Mouse (Mus musculus) kidney, embryonic 16.5 days (tissue): Measurements from ENCODE around the gene Lmtk3. TPM values are rescaled to one million over a fixed set of nuclear protein-coding genes. Genes with fewer than 3 reads are reported as not detected.

Source experiments
- ATAC-seq: fragments of 200-750 bp; cut with Nextera tagmentation; 2 replicates; pipeline ENCODE4 v1.8.0; 2017; ENCODE audit warnings: moderate TSS enrichment; ENCODE audit not compliant: low FRiP score, low TSS enrichment
- H3K27ac ChIP-seq: fragments of 300-500 bp; sonication (generic); 2 replicates; pipeline ENCODE4 v1.5.1; 2014; ENCODE audit warnings: low read length
- H3K27me3 ChIP-seq: fragments of 300-500 bp; sonication (generic); 2 replicates; pipeline ENCODE4 v1.6.1; 2014; ENCODE audit warnings: low read length, control low read depth, mixed read lengths; ENCODE audit not compliant: insufficient read depth
- H3K36me3 ChIP-seq: fragments of 300-500 bp; sonication (generic); 2 replicates; pipeline ENCODE4 v1.6.1; 2014; ENCODE audit warnings: low read length, control low read depth, mixed read lengths; ENCODE audit not compliant: insufficient read depth
- H3K4me1 ChIP-seq: fragments of 300-500 bp; sonication (generic); 2 replicates; pipeline ENCODE4 v1.6.1; 2014; ENCODE audit warnings: low read length, control low read depth, mixed read lengths; ENCODE audit not compliant: insufficient read depth
- H3K4me2 ChIP-seq: fragments of 300-500 bp; sonication (generic); replicated peaks from 2 replicates; pipeline ENCODE4 v1.6.1; 2014; ENCODE audit warnings: low read depth, low read length
- H3K4me3 ChIP-seq: fragments of 300-500 bp; sonication (generic); 2 replicates; pipeline ENCODE4 v1.5.1; 2014; ENCODE audit warnings: mild to moderate bottlenecking, low read length
- H3K9ac ChIP-seq: fragments of 300-500 bp; sonication (generic); replicated peaks from 2 replicates; pipeline ENCODE4 v1.6.1; 2014; ENCODE audit warnings: low read length
- H3K9me3 ChIP-seq: fragments of 300-500 bp; sonication (generic); 2 replicates; pipeline ENCODE4 v1.6.1; 2016; ENCODE audit warnings: low read length, control low read depth
- WGBS: fragments of 180-500 bp; shearing (Covaris S2); extraction: QIAGEN DNeasy Blood & Tissue Kit; methylation state at CpG from one replicate; pipeline ENCODE4 v1.1.7; 2014; 5-methylcytosine and 5-hydroxymethylcytosine counted together
- polyA plus RNA-seq: library from polyadenylated mRNA; unstranded; fragments of >200 nt; fragmentation: Nextera tagmentation; extraction: Ambion mirVana; gene quantifications from 2 replicates; pipeline ENCODE4 v1.2.1, GENCODE M21; 2015

Gene Lmtk3
- polyA plus RNA-seq, 1 experiment from 2014 or later, result 1.3 TPM

- H3K4me3 ChIP-seq, result peak overlapping the region; percentile 46
- peaks cover 31% of the 10 kb centered on the region for H3K4me1 ChIP-seq
- no peaks in the 10 kb centered on the region for H3K9me3 ChIP-seq
- no peak overlapping the region for H3K27ac ChIP-seq
- ATAC-seq, result no peak
- peak overlapping the region; percentile 64 for H3K4me2 ChIP-seq
- H3K27me3 ChIP-seq, result peaks cover 38% of the 10 kb centered on the region
- peak overlapping the region; percentile 63 for H3K9ac ChIP-seq
- H3K36me3 ChIP-seq, result peaks cover 8% of the 10 kb centered on the region
- under 1% methylated on average over 77 of the region's 86 CpGs for WGBS
Observed at GRCm38 (mm10) chr7:45833148-45833790, 49.7 kb downstream of the Lmtk3 start.

- peaks cover 31% of the 10 kb centered on the region for H3K4me1 ChIP-seq
- no peak overlapping the region for H3K27ac ChIP-seq
- peak overlapping the region; percentile 64 for H3K4me2 ChIP-seq
- 4% methylated on average over 19 of the region's 31 CpGs for WGBS
- ATAC-seq, result no peak
- peak overlapping the region; percentile 63 for H3K9ac ChIP-seq
- peaks cover 1% of the 10 kb centered on the region; the same call in 1 of the 2 replicates for H3K36me3 ChIP-seq
- peak overlapping the region; percentile 46 for H3K4me3 ChIP-seq
- peaks cover 38% of the 10 kb centered on the region for H3K27me3 ChIP-seq
- no peaks in the 10 kb centered on the region for H3K9me3 ChIP-seq
Observed at GRCm38 (mm10) chr7:45833924-45834323, 50.4 kb downstream of the Lmtk3 start.

- Histone ChIP-seq H3K36me3 (no peaks in the 10 kb centered on the region), H3K9ac (no peak overlapping the region), H3K4me1 (no peaks in the 10 kb centered on the region), H3K9me3 (no peaks in the 10 kb centered on the region), H3K4me3 (no peak overlapping the region), H3K4me2 (no peak overlapping the region), H3K27ac (no peak overlapping the region), H3K27me3 (no peaks in the 10 kb centered on the region; the same call in 1 of the 2 replicates)
- 87% methylated on average over 10 of the region's 10 CpGs for whole genome bisulfite sequencing
- ATAC-seq, result no peak
Observed at GRCm38 (mm10) chr7:45842950-45843744, 59.6 kb downstream of the Lmtk3 start.

- 19% methylated on average over 6 of the region's 6 CpGs for WGBS
- no peaks in the 10 kb centered on the region; the same call in 1 of the 2 replicates for H3K27me3 ChIP-seq
- H3K9ac ChIP-seq, result no peak overlapping the region
- no peaks in the 10 kb centered on the region for H3K9me3 ChIP-seq
- H3K27ac ChIP-seq, result no peak overlapping the region
- no peaks in the 10 kb centered on the region for H3K4me1 ChIP-seq
- no peaks in the 10 kb centered on the region for H3K36me3 ChIP-seq
- ATAC-seq, result no peak
- H3K4me2 ChIP-seq, result no peak overlapping the region
- H3K4me3 ChIP-seq, result no peak overlapping the region
Observed at GRCm38 (mm10) chr7:45848447-45849027, 65.0 kb downstream of the Lmtk3 start.

GRCm38 (mm10) chr7:45850661-45851060 lies 67.1 kb downstream of the Lmtk3 start:
- H3K9ac ChIP-seq, result no peak overlapping the region
- 73% methylated on average over 3 of the region's 3 CpGs for WGBS
- H3K4me2 ChIP-seq, result no peak overlapping the region
- ATAC-seq, result no peak
- no peaks in the 10 kb centered on the region for H3K4me1 ChIP-seq
- H3K27me3 ChIP-seq, result no peaks in the 10 kb centered on the region; the same call in 1 of the 2 replicates
- no peak overlapping the region for H3K27ac ChIP-seq
- H3K4me3 ChIP-seq, result no peak overlapping the region
- no peaks in the 10 kb centered on the region for H3K36me3 ChIP-seq
- H3K9me3 ChIP-seq, result no peaks in the 10 kb centered on the region

GRCm38 (mm10) chr7:45853089-45853488 lies 69.6 kb downstream of the Lmtk3 start:
- Histone ChIP-seq H3K9me3 (no peaks in the 10 kb centered on the region), H3K4me1 (peaks cover 13% of the 10 kb centered on the region; the same call in 1 of the 2 replicates), H3K9ac (no peak overlapping the region), H3K4me2 (no peak overlapping the region), H3K4me3 (no peak overlapping the region), H3K36me3 (no peaks in the 10 kb centered on the region), H3K27me3 (peaks cover 7% of the 10 kb centered on the region; the same call in 1 of the 2 replicates), H3K27ac (no peak overlapping the region)
- no peak for ATAC-seq
- 71% methylated on average over 12 of the region's 12 CpGs for WGBS

Other genes starting within 250 kb of the Lmtk3 start
- gene Hsd17b14, start 228.8 kb upstream of the Lmtk3 start, polyA plus RNA-seq, result 13.5 and 15.5 TPM in 2 replicates
- 87.9 and 93.2 TPM in 2 replicates for gene Bcat2, start 213.6 kb upstream of the Lmtk3 start, polyA plus RNA-seq
- not detected in 2 replicates for gene Fgf21, start 168.2 kb upstream of the Lmtk3 start, polyA plus RNA-seq
- gene Fut1, start 166.4 kb upstream of the Lmtk3 start, polyA plus RNA-seq, result 0.27 and 0.32 TPM in 2 replicates
- gene Izumo1, start 161.9 kb upstream of the Lmtk3 start, polyA plus RNA-seq, result 0.13 and 0.14 TPM in 2 replicates
- 11.6 and 13.0 TPM in 2 replicates for gene Rasip1, start 156.2 kb upstream of the Lmtk3 start, polyA plus RNA-seq
- gene Mamstr, start 143.8 kb upstream of the Lmtk3 start, polyA plus RNA-seq, result 8.0 and 9.0 TPM in 2 replicates
- gene Fut2, start 117.3 kb upstream of the Lmtk3 start, polyA plus RNA-seq, result 0.32 and 0.57 TPM in 2 replicates
- gene Ntn5, start 99.7 kb upstream of the Lmtk3 start, polyA plus RNA-seq, result 0.18 and 0.29 TPM in 2 replicates
- 0.22 and 0.24 TPM in 2 replicates for gene Sec1, start 89.3 kb upstream of the Lmtk3 start, polyA plus RNA-seq
- 10.7 and 11.6 TPM in 2 replicates for gene Car11, start 83.9 kb upstream of the Lmtk3 start, polyA plus RNA-seq
- 4.1 and 4.3 TPM in 2 replicates for gene Dbp, start 78.7 kb upstream of the Lmtk3 start, polyA plus RNA-seq
- 1,042 and 1,047 TPM in 2 replicates for gene Rpl18, start 68.3 kb upstream of the Lmtk3 start, polyA plus RNA-seq
- gene Sphk2, start 65.7 kb upstream of the Lmtk3 start, polyA plus RNA-seq, result 36.2 and 36.7 TPM in 2 replicates
- gene Fam83e, start 62.5 kb upstream of the Lmtk3 start, polyA plus RNA-seq, result 1.1 and 1.2 TPM in 2 replicates
- not detected in 2 replicates for gene Spaca4, start 57.9 kb upstream of the Lmtk3 start, polyA plus RNA-seq
- gene Sult2b1, start 931 bp downstream of the Lmtk3 start, polyA plus RNA-seq, result 1.9 and 2.5 TPM in 2 replicates
- 125 and 126 TPM in 2 replicates for gene Cyth2, start 30.8 kb downstream of the Lmtk3 start, polyA plus RNA-seq
- gene Kcnj14, start 41.0 kb downstream of the Lmtk3 start, polyA plus RNA-seq, result 1.9 TPM in 2 replicates
- gene Grwd1, start 47.2 kb downstream of the Lmtk3 start, polyA plus RNA-seq, result 87.4 and 87.9 TPM in 2 replicates
- 96.4 and 97.3 TPM in 2 replicates for gene Kdelr1, start 89.0 kb downstream of the Lmtk3 start, polyA plus RNA-seq
- 0.19 and 0.25 TPM in 2 replicates for gene Grin2d, start 94.6 kb downstream of the Lmtk3 start, polyA plus RNA-seq
- 1.5 and 1.8 TPM in 2 replicates for gene Syngr4, start 113.0 kb downstream of the Lmtk3 start, polyA plus RNA-seq
- 7.1 and 8.4 TPM in 2 replicates for gene Tmem143, start 113.2 kb downstream of the Lmtk3 start, polyA plus RNA-seq
- 187 and 216 TPM in 2 replicates for gene Emp3, start 137.7 kb downstream of the Lmtk3 start, polyA plus RNA-seq
- 11.7 and 11.8 TPM in 2 replicates for gene Ccdc114, start 140.3 kb downstream of the Lmtk3 start, polyA plus RNA-seq
- gene Abcc6, start 246.6 kb downstream of the Lmtk3 start, polyA plus RNA-seq, result 0.66 and 0.87 TPM in 2 replicates
- gene Nomo1, start 250.0 kb downstream of the Lmtk3 start, polyA plus RNA-seq, result 43.3 and 44.4 TPM in 2 replicates